Mouse (Mus musculus): Measurements from ENCODE around the gene Traf2.

- peak; percentile 77 for TF ChIP-seq CTCF (IDR thresholded peaks at IDR 0.05; ENCODE audit: low read depth, low read length)
- no peak for TF ChIP-seq POLR2A (IDR thresholded peaks at IDR 0.05; ENCODE audit: borderline replicate concordance, low read depth, low read length)
Measured at GRCm38 (mm10) chr2:25581294-25581864, 34.6 kb upstream of the Traf2 start, which contains the start of gene Ajm1.
